Mouse (Mus musculus): ENCODE measurements around the gene Ccdc157. TPM values are rescaled to one million over a fixed set of nuclear protein-coding genes. Genes with fewer than 3 reads are reported as not detected.
A peak's percentile ranks its signal among the peaks of the same experiment; 100 is the strongest.

Gene Ccdc157
- total RNA-seq (2014; rRNA removed) (4.0 and 4.5 TPM in 2 replicates), polyA plus RNA-seq (2012; rRNA removed) (6.5 and 9.3 TPM in 2 replicates)

GRCm38 (mm10) chr11:4159808-4160708 is at the start of gene Ccdc157, which contains the start of gene Sf3a1:
Gene Ccdc157, minus strand, starts transcription at chr11:4160293.
Gene Sf3a1, plus strand, starts transcription at chr11:4160350.
- TF ChIP-seq CTCF (IDR thresholded peaks at IDR 0.05; ENCODE audit: low read depth, low read length) (no peak), POLR2A (IDR thresholded peaks at IDR 0.05; ENCODE audit: extremely low read depth, insufficient read depth, low read length) (0 out of 2 replicates have a peak, but pooled peaks have one; percentile 19)
- Histone ChIP-seq H3K79me2 (ENCODE audit: control insufficient read depth, insufficient read depth, low read length) (peaks cover 11% of the 10 kb centered on the region), H3K27me3 (ENCODE audit: control insufficient read depth, insufficient read depth, low read length) (no peaks in the 10 kb centered on the region), H3K27ac (replicated peaks; ENCODE audit: insufficient read depth, low read depth, low read length) (peak within 1 kb of the TSS; percentile 75), H3K4me3 (ENCODE audit: insufficient read depth, low read depth, low read length) (peak within 1 kb of the TSS; percentile 90), H3K36me3 (ENCODE audit: control insufficient read depth, insufficient read depth, low read length) (peaks cover 21% of the 10 kb centered on the region), H3K9ac (ENCODE audit: low read depth, low read length) (peak within 1 kb of the TSS; percentile 87), H3K4me1 (ENCODE audit: control insufficient read depth, insufficient read depth, low read length) (peaks cover 23% of the 10 kb centered on the region)
- peak; percentile 76 for DNase-seq (ENCODE audit: extremely low read depth, low read depth, low spot score)
- 3% methylated on average over 54 of the region's 54 CpGs for WGBS

- peaks cover 34% of the 10 kb centered on the region for H3K36me3 ChIP-seq (ENCODE audit: control insufficient read depth, insufficient read depth, low read length)
- H3K79me2 ChIP-seq (ENCODE audit: control insufficient read depth, insufficient read depth, low read length) = no peaks in the 10 kb centered on the region
- DNase-seq (ENCODE audit: extremely low read depth, low read depth, low spot score) = no peak
- no peak overlapping the region for H3K27ac ChIP-seq (replicated peaks; ENCODE audit: insufficient read depth, low read depth, low read length)
- H3K27me3 ChIP-seq (ENCODE audit: control insufficient read depth, insufficient read depth, low read length) = no peaks in the 10 kb centered on the region
- TF ChIP-seq POLR2A (IDR thresholded peaks at IDR 0.05; ENCODE audit: extremely low read depth, insufficient read depth, low read length) (no peak), CTCF (IDR thresholded peaks at IDR 0.05; ENCODE audit: low read depth, low read length) (peak; percentile 40; the same call in 1 of the 2 replicates)
- no peak overlapping the region for H3K9ac ChIP-seq (ENCODE audit: low read depth, low read length)
- H3K4me3 ChIP-seq (ENCODE audit: insufficient read depth, low read depth, low read length) = no peak overlapping the region
- WGBS = 81% methylated on average over 5 of the region's 5 CpGs
- H3K4me1 ChIP-seq (ENCODE audit: control insufficient read depth, insufficient read depth, low read length) = no peaks in the 10 kb centered on the region
These were observed 49.5 kb upstream of the Ccdc157 start for GRCm38 (mm10) chr11:4209556-4209955.

- H3K36me3 ChIP-seq (ENCODE audit: control insufficient read depth, insufficient read depth, low read length) = peaks cover 29% of the 10 kb centered on the region
- H3K27ac ChIP-seq (replicated peaks; ENCODE audit: insufficient read depth, low read depth, low read length) = no peak overlapping the region
- no peak for DNase-seq (ENCODE audit: extremely low read depth, low read depth, low spot score)
- no peak overlapping the region for H3K4me3 ChIP-seq (ENCODE audit: insufficient read depth, low read depth, low read length)
- H3K27me3 ChIP-seq (ENCODE audit: control insufficient read depth, insufficient read depth, low read length) = no peaks in the 10 kb centered on the region
- 93% methylated on average over 9 of the region's 9 CpGs for WGBS
- TF ChIP-seq CTCF (IDR thresholded peaks at IDR 0.05; ENCODE audit: low read depth, low read length) (no peak), POLR2A (IDR thresholded peaks at IDR 0.05; ENCODE audit: extremely low read depth, insufficient read depth, low read length) (no peak)
- H3K4me1 ChIP-seq (ENCODE audit: control insufficient read depth, insufficient read depth, low read length) = peaks cover 6% of the 10 kb centered on the region
- H3K9ac ChIP-seq (ENCODE audit: low read depth, low read length) = no peak overlapping the region
- no peaks in the 10 kb centered on the region; the same call in 1 of the 2 replicates for H3K79me2 ChIP-seq (ENCODE audit: control insufficient read depth, insufficient read depth, low read length)
These were observed 47.6 kb upstream of the Ccdc157 start for GRCm38 (mm10) chr11:4207655-4208054.

GRCm38 (mm10) chr11:4206563-4206962 is 46.5 kb upstream of the Ccdc157 start:
- no peak for DNase-seq (ENCODE audit: extremely low read depth, low read depth, low spot score)
- H3K9ac ChIP-seq (ENCODE audit: low read depth, low read length) = no peak overlapping the region
- H3K27me3 ChIP-seq (ENCODE audit: control insufficient read depth, insufficient read depth, low read length) = no peaks in the 10 kb centered on the region
- H3K4me3 ChIP-seq (ENCODE audit: insufficient read depth, low read depth, low read length) = no peak overlapping the region
- no peak for TF ChIP-seq POLR2A (IDR thresholded peaks at IDR 0.05; ENCODE audit: extremely low read depth, insufficient read depth, low read length)
- no peak for TF ChIP-seq CTCF (IDR thresholded peaks at IDR 0.05; ENCODE audit: low read depth, low read length)
- no peak overlapping the region for H3K27ac ChIP-seq (replicated peaks; ENCODE audit: insufficient read depth, low read depth, low read length)
- H3K4me1 ChIP-seq (ENCODE audit: control insufficient read depth, insufficient read depth, low read length) = peaks cover 8% of the 10 kb centered on the region
- peaks cover 25% of the 10 kb centered on the region for H3K36me3 ChIP-seq (ENCODE audit: control insufficient read depth, insufficient read depth, low read length)
- peaks cover 5% of the 10 kb centered on the region; the same call in 1 of the 2 replicates for H3K79me2 ChIP-seq (ENCODE audit: control insufficient read depth, insufficient read depth, low read length)
- 69% methylated on average over 6 of the region's 6 CpGs for WGBS

- Histone ChIP-seq H3K27me3 (ENCODE audit: control insufficient read depth, insufficient read depth, low read length) (no peaks in the 10 kb centered on the region), H3K4me1 (ENCODE audit: control insufficient read depth, insufficient read depth, low read length) (peaks cover 8% of the 10 kb centered on the region), H3K9ac (ENCODE audit: low read depth, low read length) (no peak overlapping the region), H3K36me3 (ENCODE audit: control insufficient read depth, insufficient read depth, low read length) (peaks cover 23% of the 10 kb centered on the region), H3K27ac (replicated peaks; ENCODE audit: insufficient read depth, low read depth, low read length) (no peak overlapping the region), H3K79me2 (ENCODE audit: control insufficient read depth, insufficient read depth, low read length) (peaks cover 5% of the 10 kb centered on the region; the same call in 1 of the 2 replicates), H3K4me3 (ENCODE audit: insufficient read depth, low read depth, low read length) (no peak overlapping the region)
- WGBS = 90% methylated on average over 7 of the region's 7 CpGs
- no peak for TF ChIP-seq POLR2A (IDR thresholded peaks at IDR 0.05; ENCODE audit: extremely low read depth, insufficient read depth, low read length)
- no peak for TF ChIP-seq CTCF (IDR thresholded peaks at IDR 0.05; ENCODE audit: low read depth, low read length)
- no peak for DNase-seq (ENCODE audit: extremely low read depth, low read depth, low spot score)
These were observed 45.9 kb upstream of the Ccdc157 start for GRCm38 (mm10) chr11:4205951-4206350.

Data from liver, adult 2 months (tissue).